Mouse (Mus musculus) ES-E14 (cell line): ENCODE results near the gene Ddt.

ENCODE experiments used
- CHD2 ChIP-seq: IDR thresholded peaks from 2 replicates; pipeline ENCODE4 v1.6.1; 2014; ENCODE audit warnings: mild to moderate bottlenecking, low read depth, low read length, inconsistent platforms
- MAFK ChIP-seq: IDR thresholded peaks from 2 replicates; pipeline ENCODE4 v1.6.1; 2014; ENCODE audit warnings: mild to moderate bottlenecking, low read depth, low read length, inconsistent platforms; ENCODE audit not compliant: insufficient read depth
- ZC3H11A ChIP-seq: IDR thresholded peaks from 2 replicates; pipeline ENCODE4 v1.6.1; 2012; ENCODE audit warnings: low read depth, mild to moderate bottlenecking, inconsistent platforms, low read length, borderline replicate concordance

DNA sequence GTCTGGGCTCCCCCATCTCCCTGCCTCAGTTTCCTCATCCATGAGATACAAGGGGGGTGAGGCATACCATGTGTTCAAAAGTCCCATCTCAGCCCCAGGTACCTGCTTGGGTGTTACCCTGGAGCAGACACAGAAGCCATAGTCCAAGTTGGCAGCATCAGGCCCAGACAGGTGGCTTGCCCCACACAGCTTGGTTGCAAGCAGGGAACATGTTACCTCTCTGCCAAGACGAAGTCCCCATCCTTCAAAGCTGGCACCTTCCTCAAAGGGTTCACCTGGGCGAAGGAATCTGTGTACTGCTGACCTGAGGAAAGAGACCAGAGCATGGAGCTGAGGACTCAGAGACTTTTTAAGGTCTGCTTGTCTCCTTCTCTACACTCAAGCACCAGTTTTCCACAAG, 4.7 kb upstream of the Ddt start:
- TF ChIP-seq ZC3H11A = no peak
- no peak for TF ChIP-seq MAFK
- TF ChIP-seq CHD2 = no peak
